Mouse (Mus musculus) C2C12 (cell line): ENCODE results near the gene Oxnad1.

Experiments
- CEBPB ChIP-seq: IDR thresholded peaks from one replicate; pipeline ENCODE4 v1.6.1; 2011; ENCODE audit warnings: low read depth, mild to moderate bottlenecking, control low read depth, moderate library complexity
- CTCF ChIP-seq: IDR thresholded peaks from one replicate; pipeline ENCODE4 v1.5.1; 2011; ENCODE audit not compliant: control insufficient read depth, insufficient read depth, insufficient read length
- MAX ChIP-seq: IDR thresholded peaks from one replicate; pipeline ENCODE4 v1.6.1; 2011; ENCODE audit warnings: mild to moderate bottlenecking, control low read depth
- MYOD1 ChIP-seq: IDR thresholded peaks from one replicate; pipeline ENCODE4 v1.6.1; 2011; ENCODE audit warnings: low read depth; ENCODE audit not compliant: control insufficient read depth, insufficient read length
- MYOG ChIP-seq: IDR thresholded peaks from one replicate; pipeline ENCODE4 v1.6.1; 2011; ENCODE audit not compliant: control insufficient read depth, insufficient read length; ENCODE audit errors: extremely low read depth
- USF1 ChIP-seq: IDR thresholded peaks from one replicate; pipeline ENCODE4 v1.6.1; 2011; ENCODE audit warnings: low read depth, mild to moderate bottlenecking, control low read depth, moderate library complexity

GRCm38 (mm10) chr14:32098951-32099350 is 13.8 kb downstream of the Oxnad1 start:
- TF ChIP-seq CTCF (no peak), MAX (no peak), MYOD1 (no peak), CEBPB (no peak), MYOG (no peak), USF1 (no peak)
